11 mouse cellular contexts compared by ENCODE assay signal in the genomic region with DNA sequence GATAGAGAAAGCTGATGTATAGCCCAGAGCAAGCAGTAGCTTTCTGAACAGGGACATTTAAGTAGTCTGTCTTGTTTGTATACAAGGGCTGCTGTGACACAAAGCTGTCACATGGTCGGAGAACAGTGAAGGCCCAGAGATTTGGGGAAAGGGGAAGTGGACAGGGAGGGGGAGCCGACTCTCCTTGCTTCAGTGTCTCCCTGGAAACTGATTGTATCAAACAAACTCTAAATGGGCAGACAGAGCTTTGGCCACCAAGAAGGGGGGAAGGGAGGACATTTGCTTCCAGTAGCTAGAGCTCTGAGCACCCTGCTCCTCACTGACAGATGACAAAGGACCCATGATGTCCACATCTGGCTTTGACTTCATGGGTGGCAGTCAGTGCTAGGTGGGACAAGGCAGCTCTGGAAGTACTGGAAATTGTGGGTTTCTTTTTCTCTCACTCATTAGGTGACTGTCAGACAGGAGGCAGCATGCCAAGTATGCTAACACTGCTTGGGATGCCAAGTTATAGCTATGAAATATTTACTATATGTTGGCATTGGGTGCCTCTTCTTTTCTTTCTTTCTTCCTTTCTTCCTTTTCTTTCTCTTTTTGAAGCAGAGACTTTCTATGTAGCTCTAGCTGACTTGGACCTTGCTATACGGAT. TPM values are rescaled to one million over a fixed set of nuclear protein-coding genes. Genes with fewer than 3 reads are reported as not detected.
DNase-seq lines count a peak whose midpoint lies in the region; ATAC-seq and TF ChIP-seq lines count a peak whose summit lies in the region.
"Had no signal": no experiment of that assay in that cellular context is flagged by ENCODE, and none has a peak within 500 bp of the region (broad histone marks: within the 10 kb centered on the region; RNA-seq: fewer than 3 reads in every experiment).

No protein-coding gene starts in this region.

- TF ChIP-seq EP300 in heart, adult 2 months (IDR thresholded peaks at IDR 0.05; ENCODE audit: insufficient read depth, low read depth, low read length), result no peak

- peaks cover 5% of the 10 kb centered on the region for H3K79me2 ChIP-seq in heart, adult 2 months (replicated peaks; ENCODE audit: control insufficient read depth, insufficient read depth, low read length)

- H3K9me3 ChIP-seq in heart, embryonic 12.5 days (replicated peaks), result no peaks in the 10 kb centered on the region
- no peaks in the 10 kb centered on the region for H3K9me3 ChIP-seq in forebrain, embryonic 14.5 days (replicated peaks; ENCODE audit: control insufficient read depth, low read length)
- H3K9me3 ChIP-seq in hindbrain, embryonic 14.5 days (ENCODE audit: control insufficient read depth, low read length), result no peaks in the 10 kb centered on the region

- H3K4me3 ChIP-seq in heart, adult 2 months, result no peak overlapping the region
- H3K4me3 ChIP-seq in heart, embryonic 12.5 days, result no peak overlapping the region
- no peak overlapping the region for H3K4me3 ChIP-seq in lung, adult 2 months (replicated peaks; ENCODE audit: extremely low read depth, low read depth, low read length)
- no peak overlapping the region for H3K4me3 ChIP-seq in forebrain, embryonic 14.5 days (ENCODE audit: low read depth, low read length)
- H3K4me3 ChIP-seq in hindbrain, embryonic 14.5 days (replicated peaks; ENCODE audit: low read length), result no peak overlapping the region
- H3K4me3 ChIP-seq: myocyte had no signal

- peaks cover 29% of the 10 kb centered on the region for H3K4me1 ChIP-seq in heart, adult 2 months (ENCODE audit: control insufficient read depth, insufficient read depth, low read length)
- peaks cover 28% of the 10 kb centered on the region for H3K4me1 ChIP-seq in heart, embryonic 12.5 days (replicated peaks)
- peaks cover 19% of the 10 kb centered on the region for H3K4me1 ChIP-seq in lung, adult 2 months (ENCODE audit: control insufficient read depth, insufficient read depth, low read length)
- H3K4me1 ChIP-seq in forebrain, embryonic 14.5 days (ENCODE audit: control insufficient read depth, insufficient read depth, low read length), result peaks cover 27% of the 10 kb centered on the region
- H3K4me1 ChIP-seq in hindbrain, embryonic 14.5 days (replicated peaks; ENCODE audit: control insufficient read depth, insufficient read depth, low read length), result peaks cover 35% of the 10 kb centered on the region

- peak overlapping the region; percentile 56 for H3K27ac ChIP-seq in heart, adult 2 months
- H3K27ac ChIP-seq in heart, embryonic 12.5 days (ENCODE audit: poor library complexity, severe bottlenecking), result no peak overlapping the region
- peak overlapping the region; percentile 33; the same call in 1 of the 2 replicates for H3K27ac ChIP-seq in forebrain, embryonic 14.5 days (ENCODE audit: low read depth, low read length)
- H3K27ac ChIP-seq in hindbrain, embryonic 14.5 days, result no peak overlapping the region

- WGBS in heart, adult 2 months, result 32% methylated on average over 3 of the region's 3 CpGs
- 43% methylated on average over 3 of the region's 3 CpGs for WGBS in heart, embryonic 12.5 days
- 34% methylated on average over 3 of the region's 3 CpGs for WGBS in lung, adult 2 months
- WGBS in forebrain, embryonic 14.5 days, result 39% methylated on average over 3 of the region's 3 CpGs
- 36% methylated on average over 3 of the region's 3 CpGs for WGBS in hindbrain, embryonic 14.5 days

- no peak overlapping the region for H3K9ac ChIP-seq in heart, adult 2 months (ENCODE audit: low read depth, low read length)
- no peak overlapping the region for H3K9ac ChIP-seq in heart, embryonic 12.5 days
- no peak overlapping the region for H3K9ac ChIP-seq in forebrain, embryonic 14.5 days (ENCODE audit: low read length)
- H3K9ac ChIP-seq in hindbrain, embryonic 14.5 days, result no peak overlapping the region

- intact Hi-C loops in heart, adult 2 months (cut with DNase I), result no loop called here

- TF ChIP-seq CTCF in heart, adult 2 months (IDR thresholded peaks at IDR 0.05), result no peak
- no peak for TF ChIP-seq CTCF in lung, adult 2 months (IDR thresholded peaks at IDR 0.05; ENCODE audit: insufficient read depth, low read length)

- TF ChIP-seq POLR2A in heart, adult 2 months (IDR thresholded peaks at IDR 0.05; ENCODE audit: insufficient read depth, low read depth, low read length), result no peak
- no peak for TF ChIP-seq POLR2A in lung, adult 2 months (IDR thresholded peaks at IDR 0.05; ENCODE audit: borderline replicate concordance, extremely low read depth, low read depth, low read length)

- no peak for DNase-seq in heart, adult 2 months
- DNase-seq in lung, adult 2 months, result peak; percentile 20
- no peak for DNase-seq in lung, postnatal 4 days
- DNase-seq in forebrain, embryonic 14.5 days (ENCODE audit: low spot score), result peak; percentile 65
- no peak for DNase-seq in hindbrain, embryonic 14.5 days (ENCODE audit: low spot score)
- no peak for DNase-seq in right cerebral cortex, adult 2 months (ENCODE audit: low spot score in 2 of 2)
- no peak for DNase-seq in urinary bladder, postnatal 14 days (ENCODE audit: low spot score)
- DNase-seq: kidney, adult 8-10 months had no signal

- no peak for ATAC-seq in heart, embryonic 12.5 days (ENCODE audit: insufficient number of reproducible peaks, low FRiP score)
- peak; percentile 12; the same call in 1 of the 2 replicates for ATAC-seq in forebrain, embryonic 14.5 days
- 0 out of 2 replicates have a peak, but pooled peaks have one; percentile 18 for ATAC-seq in hindbrain, embryonic 14.5 days (ENCODE audit: low FRiP score)
- ATAC-seq: CD4-positive, CD25-positive, alpha-beta regulatory T cell, adult 4 months had no signal

- no peaks in the 10 kb centered on the region for H3K27me3 ChIP-seq in heart, adult 2 months (ENCODE audit: control insufficient read depth, insufficient read depth, low read length)
- H3K27me3 ChIP-seq in heart, embryonic 12.5 days (replicated peaks), result peaks cover 45% of the 10 kb centered on the region
- H3K27me3 ChIP-seq in forebrain, embryonic 14.5 days (replicated peaks; ENCODE audit: control insufficient read depth, insufficient read depth, low read length), result no peaks in the 10 kb centered on the region
- H3K27me3 ChIP-seq in hindbrain, embryonic 14.5 days (ENCODE audit: control insufficient read depth, insufficient read depth, low read length), result no peaks in the 10 kb centered on the region

- no peak overlapping the region for H3K4me2 ChIP-seq in heart, embryonic 12.5 days
- H3K4me2 ChIP-seq in forebrain, embryonic 14.5 days (ENCODE audit: low read length), result no peak overlapping the region
- no peak overlapping the region for H3K4me2 ChIP-seq in hindbrain, embryonic 14.5 days (replicated peaks)

- H3K36me3 ChIP-seq in heart, adult 2 months (ENCODE audit: control insufficient read depth, insufficient read depth, low read length), result peaks cover 28% of the 10 kb centered on the region
- H3K36me3 ChIP-seq in heart, embryonic 12.5 days, result no peaks in the 10 kb centered on the region
- H3K36me3 ChIP-seq in forebrain, embryonic 14.5 days (ENCODE audit: control insufficient read depth, insufficient read depth, low read length), result no peaks in the 10 kb centered on the region
- H3K36me3 ChIP-seq in hindbrain, embryonic 14.5 days (replicated peaks; ENCODE audit: control insufficient read depth, insufficient read depth), result no peaks in the 10 kb centered on the region

RNA-seq across cellular contexts. Expression of gene Limch1, which starts 5.8 kb away (rescaled TPM):
- 100 to 1,000 TPM; 230 to 277 TPM for total RNA-seq in heart, adult 2 months (2021)
- polyA plus RNA-seq in heart, adult 2 months (2012; rRNA removed), result 60.2 and 120 TPM in 2 replicates
- polyA plus RNA-seq in heart, embryonic 12.5 days (2016; fragmentation: Nextera tagmentation; extraction: Ambion mirVana), result 25.0 and 29.1 TPM in 2 replicates
- 156 and 242 TPM in 2 replicates for polyA plus RNA-seq in lung, adult 2 months (2012; rRNA removed)
- 55.6 and 77.6 TPM in 2 replicates for polyA plus RNA-seq in forebrain, embryonic 14.5 days (2014; fragmentation: Nextera tagmentation; extraction: Ambion mirVana)
- polyA plus RNA-seq in hindbrain, embryonic 14.5 days (2014; fragmentation: Nextera tagmentation; extraction: Ambion mirVana), result 58.6 and 60.1 TPM in 2 replicates
- polyA plus RNA-seq: CD4-positive, CD25-positive, alpha-beta regulatory T cell, adult 4 months had no signal

Comparison
In these comparisons a context has a peak if more than half of its experiments do, and no peak if none do; other contexts are left out.
1. DNase-seq: peak in lung, adult 2 months (single experiment) and forebrain, embryonic 14.5 days (single experiment); none in heart, adult 2 months (0 of 2), lung, postnatal 4 days (0 of 2), hindbrain, embryonic 14.5 days (single experiment), right cerebral cortex, adult 2 months (0 of 2) and urinary bladder, postnatal 14 days (single experiment).
2. H3K27ac ChIP-seq: peak in heart, adult 2 months (single experiment) and forebrain, embryonic 14.5 days (single experiment); none in heart, embryonic 12.5 days (single experiment) and hindbrain, embryonic 14.5 days (single experiment).